Mouse (Mus musculus) thymus, postnatal 10 days (tissue): ENCODE data around the gene Lrch4.

ENCODE experiments used
- DNase-seq, 2 experiments: peaks; one replicate each; pipeline ENCODE4 v3.0.0; 2021; ENCODE audit warnings: low spot score in 2 of 2

The Lrch4 gene

GRCm38 (mm10) chr5:137628498-137629305 lies at the start of gene Lrch4, which contains the start of the genes Fbxo24 and Gm20605:
TSS of gene Lrch4 (plus strand) at chr5:137629121.
TSS of gene Fbxo24 (minus strand) at chr5:137629002.
TSS of gene Gm20605 (plus strand) at chr5:137629175.
- DNase-seq: peak; percentile 98 to 100

- no peak for DNase-seq
Measured at GRCm38 (mm10) chr5:137580246-137580645, 48.7 kb upstream of the Lrch4 start.

- DNase-seq: no peak
Measured at GRCm38 (mm10) chr5:137582702-137583101, 46.2 kb upstream of the Lrch4 start.

GRCm38 (mm10) chr5:137583670-137584169 lies 45.2 kb upstream of the Lrch4 start:
- peak; percentile 30 for DNase-seq

- DNase-seq: peak; percentile 51 to 78
Measured at GRCm38 (mm10) chr5:137584976-137585375, 43.9 kb upstream of the Lrch4 start.

- no peak for DNase-seq
Measured at GRCm38 (mm10) chr5:137590507-137590906, 38.4 kb upstream of the Lrch4 start.

- no peak for DNase-seq
Measured at GRCm38 (mm10) chr5:137595921-137596320, 33.0 kb upstream of the Lrch4 start.

- peak in 1 of 2 experiments; percentile 48 for DNase-seq
Measured at GRCm38 (mm10) chr5:137596601-137597261, 32.2 kb upstream of the Lrch4 start.

- DNase-seq: no peak
Measured at GRCm38 (mm10) chr5:137597625-137598024, 31.3 kb upstream of the Lrch4 start.

GRCm38 (mm10) chr5:137598100-137598826 lies 30.7 kb upstream of the Lrch4 start:
- DNase-seq: no peak

GRCm38 (mm10) chr5:137599600-137599999 lies 29.3 kb upstream of the Lrch4 start:
- no peak for DNase-seq

GRCm38 (mm10) chr5:137600281-137600618 lies 28.7 kb upstream of the Lrch4 start:
- DNase-seq: no peak

- peak; percentile 96 to 98 for DNase-seq
Measured at GRCm38 (mm10) chr5:137600619-137601364, 28.1 kb upstream of the Lrch4 start, which contains the start of gene Mospd3. TSS of gene Mospd3 (minus strand) at chr5:137601058.

GRCm38 (mm10) chr5:137601365-137601729 lies 27.6 kb upstream of the Lrch4 start:
- peak in 1 of 2 experiments; percentile 25 for DNase-seq

GRCm38 (mm10) chr5:137607860-137608653 lies 20.9 kb upstream of the Lrch4 start:
- no peak for DNase-seq

GRCm38 (mm10) chr5:137608654-137609190 lies 20.2 kb upstream of the Lrch4 start:
- DNase-seq: no peak

GRCm38 (mm10) chr5:137609292-137609691 lies 19.6 kb upstream of the Lrch4 start:
- DNase-seq: no peak

GRCm38 (mm10) chr5:137610056-137610455 lies 18.9 kb upstream of the Lrch4 start:
- no peak for DNase-seq

- no peak for DNase-seq
Measured at GRCm38 (mm10) chr5:137610548-137611244, 18.2 kb upstream of the Lrch4 start.

GRCm38 (mm10) chr5:137611245-137611602 lies 17.7 kb upstream of the Lrch4 start:
- no peak for DNase-seq
